In the genomic region with DNA sequence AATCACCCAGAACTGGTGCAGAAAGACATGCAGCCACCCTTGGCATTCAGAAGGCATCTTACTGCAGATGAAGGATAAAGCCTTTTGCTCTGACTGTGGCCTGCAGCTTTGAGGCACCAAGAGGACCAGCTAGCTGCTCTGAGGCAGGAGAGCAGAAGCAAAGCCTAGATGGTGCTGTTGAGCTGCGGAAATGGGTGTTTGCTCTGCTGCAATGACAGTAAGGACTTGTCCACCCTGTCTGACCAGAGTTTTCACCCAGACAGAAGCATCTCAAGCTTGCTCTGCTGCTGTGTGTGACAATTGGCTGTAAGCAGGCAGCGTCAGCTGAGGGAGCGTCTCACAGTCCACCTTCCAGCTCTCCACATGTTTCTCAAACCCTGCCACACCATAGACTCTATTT, we compare ENCODE assay signal across 11 mouse cellular contexts. TPM values are rescaled to one million over a fixed set of nuclear protein-coding genes. Genes with fewer than 3 reads are reported as not detected.
DNase-seq lines count a peak whose midpoint lies in the region; ATAC-seq and TF ChIP-seq lines count a peak whose summit lies in the region.
"Not testable (repeated sequence)": the region's sequence is repeated elsewhere in the genome, so short reads cannot be mapped to it uniquely, and the experiment has no call there.
"Had no signal": no experiment of that assay in that cellular context is flagged by ENCODE, and none has a peak within 500 bp of the region (broad histone marks: within the 10 kb centered on the region; RNA-seq: fewer than 3 reads in every experiment).

No protein-coding gene starts in this region.

- TF ChIP-seq POLR2A in MEL (IDR thresholded peaks at IDR 0.05; ENCODE audit: control insufficient read depth in 1 of 2, insufficient read depth in 1 of 2, low read depth in 1 of 2, low read length in 2 of 2, poor library complexity in 1 of 2); liver, adult 2 months (IDR thresholded peaks at IDR 0.05; ENCODE audit: extremely low read depth, insufficient read depth, low read length); thymus, adult 2 months (IDR thresholded peaks at IDR 0.05; ENCODE audit: control insufficient read depth, extremely low read depth, insufficient read depth, low read length, poor library complexity): not testable (repeated sequence)

- not testable (repeated sequence) for H3K27ac ChIP-seq in MEL (ENCODE audit: control insufficient read depth, low read depth, low read length); hindbrain, embryonic 10.5 days; liver, adult 2 months (replicated peaks; ENCODE audit: insufficient read depth, low read depth, low read length); thymus, adult 2 months (ENCODE audit: control insufficient read depth, insufficient read depth, low read length)

- H3K79me2 ChIP-seq in MEL (ENCODE audit: control insufficient read depth, insufficient read depth, low read length, poor library complexity); liver, adult 2 months (ENCODE audit: control insufficient read depth, insufficient read depth, low read length): not testable (repeated sequence)

- ATAC-seq in frontal cortex, adult (ENCODE audit: low TSS enrichment), result peak; percentile 95

- not testable (repeated sequence) for TF ChIP-seq EP300 in MEL (IDR thresholded peaks at IDR 0.05; ENCODE audit: low read depth in 1 of 2, low read length in 2 of 2)

- H3K9me3 ChIP-seq in MEL (replicated peaks; ENCODE audit: insufficient read depth, low read length); hindbrain, embryonic 10.5 days: not testable (repeated sequence)

- not testable (repeated sequence) for H3K27me3 ChIP-seq in MEL (ENCODE audit: control insufficient read depth in 1 of 2, insufficient read depth in 2 of 2, low read length in 2 of 2); hindbrain, embryonic 10.5 days (ENCODE audit: insufficient read depth, poor library complexity, severe bottlenecking); liver, adult 2 months (ENCODE audit: control insufficient read depth, insufficient read depth, low read length); thymus, adult 2 months (ENCODE audit: control insufficient read depth, insufficient read depth, low read length)

- not testable (repeated sequence) for H3K4me1 ChIP-seq in MEL (ENCODE audit: control insufficient read depth in 1 of 2, insufficient read depth in 2 of 2, low read length in 2 of 2); hindbrain, embryonic 10.5 days (replicated peaks); liver, adult 2 months (ENCODE audit: control insufficient read depth, insufficient read depth, low read length); thymus, adult 2 months (replicated peaks; ENCODE audit: control insufficient read depth, insufficient read depth, low read length)

- DNase-seq in MEL (ENCODE audit: low read depth, low spot score), result peak; percentile 12
- peak; percentile 23 to 35 for DNase-seq in cerebellum, postnatal 10 days
- peak; percentile 3 for DNase-seq in hindbrain, embryonic 10.5 days (ENCODE audit: low spot score)
- DNase-seq in layer of hippocampus, adult 8-10 months (ENCODE audit: low spot score in 2 of 2), result peak; percentile 15 to 35
- peak; percentile 1 for DNase-seq in liver, adult 2 months (ENCODE audit: extremely low read depth, low read depth, low spot score)
- DNase-seq in neural tube, embryonic 10.5 days (ENCODE audit: extremely low spot score, low spot score), result peak; percentile 14
- DNase-seq in thymus, adult 2 months, result peak; percentile 13

- peak in 2 of 3 experiments; percentile 24 to 36; a peak in 2 of 6 replicates for TF ChIP-seq CTCF in MEL (IDR thresholded peaks at IDR 0.05 in 2 of 3, conservative IDR thresholded peaks at IDR 0.05 in 1 of 3; ENCODE audit: control insufficient read depth in 1 of 3, insufficient read depth in 1 of 3, low read depth in 2 of 3, low read length in 3 of 3, poor library complexity in 1 of 3, severe bottlenecking in 1 of 3)
- TF ChIP-seq CTCF in liver, adult 2 months (IDR thresholded peaks at IDR 0.05; ENCODE audit: low read depth, low read length), result peak; percentile 35; the same call in 1 of the 2 replicates
- TF ChIP-seq CTCF in thymus, adult 2 months (IDR thresholded peaks at IDR 0.05; ENCODE audit: borderline replicate concordance, control insufficient read depth, extremely low read depth, insufficient read depth, low read length, poor library complexity), result not testable (repeated sequence)

- TF ChIP-seq RAD21 in MEL (IDR thresholded peaks at IDR 0.05; ENCODE audit: low read depth, low read length), result peak; percentile 43

- not testable (repeated sequence) for H3K9ac ChIP-seq in MEL (ENCODE audit: control insufficient read depth, low read depth, low read length, poor library complexity, severe bottlenecking); liver, adult 2 months (ENCODE audit: low read depth, low read length)

- not testable (repeated sequence) for H3K36me3 ChIP-seq in MEL (ENCODE audit: control insufficient read depth in 1 of 2, insufficient read depth in 2 of 2, low read length in 2 of 2); hindbrain, embryonic 10.5 days; liver, adult 2 months (ENCODE audit: control insufficient read depth, insufficient read depth, low read length); thymus, adult 2 months (ENCODE audit: control insufficient read depth, insufficient read depth, low read length)

- WGBS in hindbrain, embryonic 10.5 days, result 62% methylated on average over 3 of the region's 3 CpGs
- WGBS in liver, adult 2 months, result 46% methylated on average over 3 of the region's 3 CpGs
- 91% methylated on average over 3 of the region's 3 CpGs for WGBS in thymus, adult 2 months

- not testable (repeated sequence) for H3K4me3 ChIP-seq in MEL (ENCODE audit: control insufficient read depth in 1 of 2, insufficient read depth in 1 of 2, low read depth in 2 of 2, low read length in 2 of 2); hindbrain, embryonic 10.5 days; liver, adult 2 months (ENCODE audit: insufficient read depth, low read depth, low read length); thymus, adult 2 months (ENCODE audit: control insufficient read depth, insufficient read depth, low read length)

TF ChIP-seq in MEL, 35 proteins besides CTCF, POLR2A, EP300 and RAD21:
- peak; percentile 29 for TF ChIP-seq SMC3 (IDR thresholded peaks at IDR 0.05; ENCODE audit: low read depth, low read length)

RNA-seq across cellular contexts. Expression of gene Phf11b, which starts 10.7 kb away (rescaled TPM):
- total RNA-seq in MEL (2012; rRNA removed), result not detected in 2 replicates
- under 1 TPM in 1 of 2 experiments, not detected in 1; 0.35 TPM for polyA plus RNA-seq in MEL (2012; ENCODE audit: insufficient read depth in 1 of 2, insufficient read length in 2 of 2, low read depth in 1 of 2, low replicate concordance in 2 of 2, missing spikeins in 1 of 2)
- 0.21 TPM in 1 of 2 replicates, not detected in the other for polyA plus RNA-seq in hindbrain, embryonic 10.5 days (2016; fragmentation: Nextera tagmentation; extraction: Ambion mirVana)
- total RNA-seq in layer of hippocampus, adult 8-10 months (2022), result 1 to 10 TPM in 2 of 4 experiments, under 1 TPM in 1, not detected in 1; 0.41 to 4.3 (median 2.3) TPM
- 0.87 and 1.6 TPM in 2 replicates for total RNA-seq in liver, adult 2 months (2014; rRNA removed)
- 0.37 and 0.69 TPM in 2 replicates for polyA plus RNA-seq in liver, adult 2 months (2012; rRNA removed)
- 2.7 and 4.1 TPM in 2 replicates for polyA plus RNA-seq in thymus, adult 2 months (2012; rRNA removed)

RNA-seq across cellular contexts. Expression of gene Phf11a, which starts 33.2 kb away (rescaled TPM):
- total RNA-seq in MEL (2012; rRNA removed), result not detected in 2 replicates
- under 1 TPM in 1 of 2 experiments, not detected in 1; 0.25 TPM for polyA plus RNA-seq in MEL (2012; ENCODE audit: insufficient read depth in 1 of 2, insufficient read length in 2 of 2, low read depth in 1 of 2, low replicate concordance in 2 of 2, missing spikeins in 1 of 2)
- not detected in 2 replicates for polyA plus RNA-seq in hindbrain, embryonic 10.5 days (2016; fragmentation: Nextera tagmentation; extraction: Ambion mirVana)
- total RNA-seq in layer of hippocampus, adult 8-10 months (2022), result under 1 TPM in 2 of 4 experiments, not detected in 2; 0.75 to 0.99 TPM
- total RNA-seq in liver, adult 2 months (2014; rRNA removed), result 0.27 and 0.28 TPM in 2 replicates
- 0.21 and 0.37 TPM in 2 replicates for polyA plus RNA-seq in liver, adult 2 months (2012; rRNA removed)
- 1.7 and 3.4 TPM in 2 replicates for polyA plus RNA-seq in thymus, adult 2 months (2012; rRNA removed)
- total RNA-seq: gastrocnemius, postnatal 4 days had no signal
- polyA plus RNA-seq: kidney, embryonic 14.5 days; midbrain, embryonic 13.5 days had no signal

RNA-seq across cellular contexts. Expression of gene Phf11d, which starts 34.8 kb away (rescaled TPM):
- 5.6 and 6.2 TPM in 2 replicates for total RNA-seq in MEL (2012; rRNA removed)
- 10 to 100 TPM in 1 of 2 experiments, not detected in 1; 19.5 TPM for polyA plus RNA-seq in MEL (2012; ENCODE audit: insufficient read depth in 1 of 2, insufficient read length in 2 of 2, low read depth in 1 of 2, low replicate concordance in 2 of 2, missing spikeins in 1 of 2)
- polyA plus RNA-seq in hindbrain, embryonic 10.5 days (2016; fragmentation: Nextera tagmentation; extraction: Ambion mirVana), result 0.25 TPM in 1 of 2 replicates, not detected in the other
- total RNA-seq in layer of hippocampus, adult 8-10 months (2022), result 1 to 10 TPM in 2 of 4 experiments, under 1 TPM in 2; 0.87 to 4.0 (median 1.3) TPM
- 2.6 and 4.4 TPM in 2 replicates for total RNA-seq in liver, adult 2 months (2014; rRNA removed)
- polyA plus RNA-seq in liver, adult 2 months (2012; rRNA removed), result 1.8 and 2.6 TPM in 2 replicates
- 4.5 and 8.2 TPM in 2 replicates for polyA plus RNA-seq in thymus, adult 2 months (2012; rRNA removed)
